Mouse (Mus musculus) granulocyte monocyte progenitor cell, adult 5-6 weeks (primary cell): ENCODE measurements at regions not wholly inside any gene's neighbourhood (a gene's known extent, or its start where the extent isn't known, plus 50 kb on each side); places are given as distances from the start of the nearest gene placed in this dataset.

ENCODE experiments used
- ATAC-seq: replicated peaks from 2 replicates; pipeline ENCODE4 v1.8.0; 2016; ENCODE audit warnings: mild to moderate bottlenecking, moderate TSS enrichment, inconsistent platforms; ENCODE audit not compliant: poor library complexity, severe bottlenecking

- no peak for ATAC-seq
Measured at GRCm38 (mm10) chr13:3752334-3752733, 51.8 kb downstream of the Calml3 start.

GRCm38 (mm10) chr13:3751222-3751621 is 52.9 kb downstream of the Calml3 start:
- ATAC-seq, result no peak

- no peak for ATAC-seq
Measured at GRCm38 (mm10) chr13:3750756-3751155, 53.4 kb downstream of the Calml3 start.

DNA sequence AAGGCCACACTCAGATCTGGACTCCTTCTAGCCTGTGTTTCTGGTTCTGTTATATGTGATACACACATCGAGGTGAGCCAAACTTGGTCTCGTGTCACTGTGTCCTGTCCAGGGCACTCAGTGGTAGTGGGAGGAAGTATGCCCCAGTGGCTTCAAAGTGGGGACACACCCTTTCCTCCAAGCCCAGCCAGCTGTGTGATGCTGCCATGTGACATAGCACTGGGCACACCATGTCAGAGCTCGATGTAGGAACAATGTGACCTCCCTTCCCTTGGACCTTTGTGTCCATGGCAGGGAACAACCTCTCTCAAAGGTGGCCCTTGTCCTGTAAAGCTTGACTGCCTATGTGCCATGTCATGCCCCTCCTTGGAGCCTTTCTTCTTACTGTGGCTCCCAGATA is 54.5 kb downstream of the Calml3 start:
- peak; percentile 64 for ATAC-seq

DNA sequence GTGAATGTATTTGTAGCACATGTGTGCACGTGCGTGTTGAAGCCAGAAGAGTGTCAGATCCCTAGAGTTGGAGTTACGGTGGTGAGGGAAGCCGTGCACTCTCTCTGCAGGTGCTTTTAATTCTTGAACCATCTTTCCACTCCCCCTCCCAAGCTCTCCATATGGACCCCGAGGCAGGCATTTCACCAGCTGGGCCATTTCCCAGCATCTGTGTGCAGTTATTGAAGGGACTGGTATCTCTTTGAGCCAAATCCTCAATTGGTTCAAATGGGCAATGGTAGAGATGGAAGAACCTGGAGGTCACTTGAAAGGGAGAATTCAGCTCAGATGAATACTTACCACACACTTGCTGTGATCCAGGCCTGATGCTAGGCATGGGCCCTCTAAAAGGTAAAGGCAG is 55.3 kb downstream of the Calml3 start:
- no peak for ATAC-seq

DNA sequence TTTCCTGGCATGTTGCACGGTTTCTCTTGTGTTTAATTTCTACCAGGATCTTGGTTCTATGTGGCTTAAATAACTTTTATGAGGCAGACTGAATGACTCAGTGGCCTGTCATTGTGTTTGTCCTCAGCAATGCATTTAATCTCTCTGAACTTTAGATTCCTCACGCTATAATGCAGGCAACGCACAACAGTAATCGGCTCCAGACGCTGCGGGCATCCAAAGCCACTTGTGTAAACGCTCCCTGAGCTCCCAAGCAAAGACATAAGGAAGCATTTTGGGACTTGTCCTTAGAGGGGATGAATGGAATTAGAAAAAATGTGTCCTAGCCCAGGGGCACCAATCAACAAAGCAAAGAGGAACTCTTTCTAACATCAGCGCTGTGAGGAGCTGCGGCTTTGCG is 57.6 kb downstream of the Calml3 start:
- ATAC-seq, result no peak

DNA sequence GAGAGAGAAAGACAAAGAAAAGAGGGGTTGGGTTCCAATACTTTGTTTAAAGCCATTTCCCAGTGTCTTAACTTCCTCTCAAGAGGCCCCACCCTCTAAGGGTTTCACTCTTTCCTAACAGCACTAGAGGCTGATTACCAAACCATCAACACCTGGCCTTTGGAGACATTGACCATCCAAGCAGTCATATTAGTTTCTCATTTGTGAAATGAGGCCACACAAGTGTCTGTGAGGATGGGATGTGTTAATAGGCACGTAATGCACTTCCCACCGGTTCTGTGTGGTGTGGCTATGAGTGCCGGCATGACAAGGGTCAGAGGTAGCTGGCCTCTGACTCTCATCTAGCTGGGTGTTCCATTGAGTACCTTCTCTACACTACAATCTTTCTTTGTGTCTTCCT is 59.2 kb downstream of the Calml3 start:
- ATAC-seq, result peak; percentile 75

- peak; percentile 58 for ATAC-seq
Measured at GRCm38 (mm10) chr13:3743692-3744457, 60.2 kb downstream of the Calml3 start.

DNA sequence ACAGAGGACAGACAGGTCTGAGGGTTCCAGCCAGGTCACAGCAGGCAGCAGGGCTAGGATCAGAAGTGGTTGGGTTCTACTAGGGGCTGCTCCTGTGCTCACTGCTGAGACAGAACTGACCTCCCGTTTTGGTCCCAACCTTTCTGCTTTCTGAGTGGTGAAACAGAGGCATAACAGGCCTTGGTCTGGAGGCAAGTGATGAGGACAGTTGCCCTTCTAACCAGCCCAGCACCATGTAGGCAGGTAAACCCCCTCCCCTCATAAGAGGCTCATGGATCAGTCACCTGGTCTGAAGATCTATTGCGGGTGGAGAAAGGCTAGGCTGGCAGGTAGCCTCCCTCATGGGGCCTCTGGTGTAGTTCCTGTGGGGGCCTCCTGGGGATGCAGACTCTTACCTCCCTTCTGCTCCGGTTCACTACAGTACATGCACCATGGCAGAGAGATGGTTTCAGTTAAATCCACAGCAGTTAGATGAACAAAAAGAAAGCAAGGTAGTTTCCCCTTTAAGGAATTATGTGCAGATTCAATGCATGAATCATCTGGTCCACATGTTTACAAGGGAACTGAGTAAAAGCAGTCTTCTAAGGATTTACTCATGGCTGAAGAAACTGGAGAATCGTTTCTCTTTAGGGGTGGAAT is 61.2 kb downstream of the Calml3 start:
- ATAC-seq, result peak; percentile 12

GRCm38 (mm10) chr13:3742094-3742730 is 61.9 kb downstream of the Calml3 start:
- ATAC-seq, result peak; percentile 36

DNA sequence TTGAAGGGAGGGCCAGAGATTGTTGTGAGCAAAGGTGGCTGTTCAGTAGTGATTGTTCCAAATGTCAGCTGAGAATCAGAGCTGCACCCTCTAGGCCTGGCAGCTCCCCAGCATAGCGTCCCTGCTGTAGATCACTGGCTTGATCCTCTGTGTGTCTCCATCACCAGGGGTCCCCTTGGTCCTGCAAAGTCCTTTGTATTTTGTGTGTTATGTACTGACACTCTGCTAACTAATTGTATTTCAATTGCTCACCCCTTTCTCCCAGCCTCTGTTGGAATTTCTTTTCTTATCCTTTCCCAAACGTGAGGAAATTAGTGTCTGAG is 73.5 kb downstream of the Calml3 start:
- ATAC-seq, result no peak

GRCm38 (mm10) chr13:3729926-3730698 is 74.0 kb downstream of the Calml3 start:
- ATAC-seq, result peak; percentile 85

DNA sequence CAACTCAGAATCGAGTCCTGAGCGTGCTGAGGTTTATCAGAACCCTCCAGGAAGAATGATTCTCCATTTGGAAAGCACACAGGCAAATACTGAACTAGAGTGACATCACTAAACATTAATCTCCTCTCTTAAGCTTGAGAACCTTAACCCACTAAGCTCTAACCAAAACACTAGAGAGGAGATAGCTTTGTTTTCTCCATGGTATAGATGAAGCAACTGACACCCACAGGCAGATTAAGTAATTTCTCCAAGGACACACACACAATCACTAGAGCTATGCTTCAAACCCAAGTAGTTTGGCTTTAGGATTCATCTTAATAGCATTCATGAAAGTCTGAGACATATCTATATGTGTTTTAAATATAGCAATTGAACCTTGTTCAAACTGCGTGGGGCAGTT is 75.2 kb downstream of the Calml3 start:
- ATAC-seq, result no peak

DNA sequence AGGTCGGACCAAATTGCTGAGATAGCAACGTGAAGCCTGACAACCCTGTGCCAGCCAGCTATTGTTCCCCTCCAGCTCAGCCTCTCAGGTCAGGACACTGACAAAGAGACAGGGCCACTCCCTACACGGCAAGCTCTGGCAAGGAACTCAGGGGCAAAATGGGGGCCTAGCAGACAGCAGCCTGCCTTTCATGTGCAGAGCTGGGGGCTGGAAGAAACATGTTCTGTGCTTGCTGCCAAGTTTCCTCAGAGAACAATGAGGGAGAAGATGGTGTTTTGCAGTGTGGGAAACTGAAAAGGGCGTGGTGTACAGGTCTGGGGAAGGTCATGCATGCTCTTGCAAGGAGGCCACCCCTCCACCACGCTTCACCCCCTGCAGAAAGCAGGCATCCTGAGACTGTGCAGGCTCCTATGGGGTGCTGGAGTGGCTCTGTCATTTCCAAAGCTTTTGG is 77.8 kb downstream of the Calml3 start:
- ATAC-seq, result no peak

DNA sequence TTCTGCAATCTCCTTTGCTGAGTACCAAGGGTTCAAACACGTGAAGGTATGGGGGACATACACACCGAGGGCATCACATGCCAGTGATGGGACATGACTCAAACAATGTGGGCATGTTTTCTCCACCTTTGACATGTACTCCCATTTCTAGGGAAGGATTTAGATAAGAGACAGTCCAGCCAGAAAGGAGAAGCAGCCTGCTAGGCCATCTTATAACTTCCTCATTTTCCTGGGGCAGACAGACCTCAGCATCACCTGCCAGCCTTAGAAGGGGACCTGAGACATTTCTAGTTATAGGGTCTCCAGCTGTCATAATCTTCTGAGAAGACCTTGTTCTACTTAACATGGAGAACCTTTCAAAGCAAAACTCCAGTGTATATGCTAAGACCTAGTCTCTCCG is 78.3 kb downstream of the Calml3 start:
- ATAC-seq, result peak; percentile 79

DNA sequence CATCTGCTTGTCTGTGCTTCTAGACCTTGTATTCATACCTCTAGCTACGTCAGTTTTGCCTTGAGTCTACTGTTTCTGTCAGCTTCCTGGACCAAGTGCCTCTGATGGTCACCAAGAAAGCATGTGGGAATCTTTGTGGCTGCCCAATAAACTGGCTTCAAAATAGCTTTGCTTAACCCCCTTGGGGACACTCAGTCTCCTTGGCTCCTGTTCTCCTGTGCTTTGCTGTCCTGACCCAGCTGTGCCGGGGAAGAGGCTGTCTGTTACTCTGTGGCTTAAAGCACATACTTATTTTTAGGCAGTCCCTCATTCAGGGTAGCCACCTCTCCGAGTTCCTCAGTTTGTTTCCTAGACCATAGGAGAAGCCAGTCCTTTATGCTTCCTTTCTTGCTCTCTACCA is 79.8 kb downstream of the Calml3 start:
- no peak for ATAC-seq

DNA sequence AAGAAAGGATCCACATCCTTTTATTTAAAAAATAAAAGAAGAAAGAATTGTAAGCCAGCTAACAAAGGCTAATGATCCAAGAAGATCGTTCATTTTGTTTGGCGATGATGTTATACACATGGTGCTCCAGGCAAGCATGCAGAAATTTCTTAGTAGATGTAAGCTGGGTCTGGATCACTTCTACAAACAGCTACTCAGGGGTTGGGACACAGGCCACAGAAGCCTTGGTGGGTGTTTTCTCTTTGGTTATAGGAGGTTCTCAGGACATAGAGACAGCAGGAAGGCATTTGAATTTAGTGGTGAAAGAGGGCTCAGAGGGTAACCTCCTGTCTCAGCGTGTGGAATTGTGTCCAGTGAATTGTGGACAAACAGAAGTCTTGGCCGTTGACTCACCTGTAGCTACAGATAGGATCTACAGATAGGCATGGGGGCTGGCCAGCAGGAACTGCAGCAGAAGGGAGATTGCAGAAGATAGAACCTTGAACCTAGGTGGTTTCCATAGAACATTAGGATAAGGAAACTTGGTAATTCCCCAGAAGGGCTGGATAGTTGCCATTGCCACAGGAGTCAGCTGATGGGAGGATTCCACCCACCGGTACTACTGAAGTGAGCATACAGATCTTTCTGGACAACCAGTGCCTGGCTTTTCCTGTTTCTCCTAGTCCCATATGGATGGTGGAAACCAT is 80.5 kb downstream of the Calml3 start:
- ATAC-seq, result no peak

GRCm38 (mm10) chr13:3715019-3715418 is 81.2 kb downstream of the Asb13 start:
- no peak for ATAC-seq

GRCm38 (mm10) chr13:3712497-3713160 is 78.8 kb downstream of the Asb13 start:
- ATAC-seq, result no peak

- ATAC-seq, result no peak
Measured at GRCm38 (mm10) chr13:3712088-3712487, 78.3 kb downstream of the Asb13 start.
